Mouse (Mus musculus) thymus, postnatal 25 days (tissue): ENCODE data around the gene Fam72a.

Experiments used
- DNase-seq: peaks from one replicate; pipeline ENCODE4 v3.0.0; 2022

Gene Fam72a

DNA sequence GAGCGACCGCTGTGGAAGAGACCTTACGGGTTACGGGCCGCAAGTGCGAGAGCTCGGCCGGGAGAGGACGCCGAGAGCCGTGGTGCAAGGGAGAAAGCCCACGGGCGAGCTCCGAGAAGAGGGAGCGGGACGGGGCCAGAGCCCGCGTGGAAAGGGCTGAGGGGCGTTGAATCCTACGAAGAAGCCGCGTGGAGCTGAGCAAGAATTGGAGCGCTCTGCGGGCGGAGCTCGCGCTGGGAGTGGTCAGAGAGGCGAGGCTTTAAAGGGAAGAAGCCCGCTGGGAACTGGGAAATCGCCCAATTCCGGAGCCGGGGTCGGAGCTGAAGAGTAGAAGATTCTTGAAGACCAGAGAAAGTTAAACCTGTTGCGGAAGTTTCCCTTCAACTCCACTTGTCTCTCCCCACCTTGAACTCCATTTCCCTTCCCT is 391 bp downstream of the Fam72a start:
- no peak for DNase-seq

DNA sequence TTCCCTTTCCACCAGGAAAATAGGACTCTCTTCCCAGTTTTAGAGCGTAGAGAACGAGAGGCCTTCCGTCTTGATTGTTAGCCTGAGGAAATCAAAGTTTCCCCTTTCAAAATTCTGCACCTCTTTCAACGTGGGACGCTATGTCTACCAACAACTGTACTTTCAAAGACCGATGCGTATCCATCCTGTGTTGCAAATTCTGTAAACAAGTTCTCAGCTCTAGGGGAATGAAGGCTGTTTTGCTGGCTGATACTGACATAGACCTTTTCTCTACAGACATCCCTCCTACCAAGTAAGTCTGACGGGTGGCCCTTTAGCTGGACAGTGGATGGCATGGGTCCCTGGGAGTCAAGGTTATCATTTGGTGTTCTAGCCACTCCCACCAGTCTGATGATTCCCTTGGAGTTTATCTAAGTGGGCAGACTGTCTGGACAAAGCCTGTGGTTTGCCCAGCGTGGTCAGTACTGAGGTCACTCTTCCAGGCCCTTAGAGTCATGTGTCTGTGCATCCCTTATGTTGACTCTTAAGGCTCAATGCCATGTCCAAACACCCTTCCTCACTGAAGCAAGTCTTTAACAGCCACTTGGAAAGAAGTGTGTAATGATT is 961 bp downstream of the Fam72a start:
- no peak for DNase-seq

DNA sequence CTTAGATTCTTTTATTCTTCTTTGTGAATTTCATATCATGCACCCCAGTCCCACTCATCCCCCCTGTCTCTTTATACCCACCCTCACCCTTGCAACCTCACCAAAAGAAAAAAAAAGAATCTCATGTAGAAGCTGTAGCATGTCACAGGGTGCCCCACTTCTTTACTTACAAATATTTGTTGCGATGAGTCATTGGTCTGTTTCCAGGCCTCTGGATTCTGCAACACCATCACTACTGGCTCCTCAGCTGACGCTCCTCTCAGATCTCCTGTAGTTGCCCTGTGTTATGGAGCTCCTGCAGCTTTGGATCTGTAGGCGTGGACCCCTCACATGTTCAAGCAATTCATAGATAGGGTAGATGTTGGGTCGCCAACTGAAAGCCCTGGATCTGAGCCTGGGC is 12.1 kb downstream of the Fam72a start:
- DNase-seq = no peak

DNA sequence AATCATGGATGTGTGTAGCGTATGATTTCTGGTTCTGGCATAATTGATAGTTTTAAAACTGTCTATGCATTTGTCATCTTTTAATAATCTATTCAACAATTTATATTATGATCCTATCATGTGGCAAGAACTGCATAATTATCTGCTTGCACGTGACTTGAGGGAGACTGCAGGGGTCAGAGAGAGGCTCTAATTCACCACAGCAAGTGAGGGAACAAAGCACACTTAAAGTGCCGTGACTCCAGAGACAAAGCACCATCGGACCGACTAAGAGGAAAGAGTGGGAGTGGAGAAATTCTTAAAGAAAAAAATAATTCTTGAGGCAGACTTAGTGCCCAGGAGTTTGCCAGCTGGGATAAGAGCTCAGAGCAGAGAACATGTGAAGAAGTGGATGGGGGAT is 13.1 kb downstream of the Fam72a start:
- no peak for DNase-seq

DNA sequence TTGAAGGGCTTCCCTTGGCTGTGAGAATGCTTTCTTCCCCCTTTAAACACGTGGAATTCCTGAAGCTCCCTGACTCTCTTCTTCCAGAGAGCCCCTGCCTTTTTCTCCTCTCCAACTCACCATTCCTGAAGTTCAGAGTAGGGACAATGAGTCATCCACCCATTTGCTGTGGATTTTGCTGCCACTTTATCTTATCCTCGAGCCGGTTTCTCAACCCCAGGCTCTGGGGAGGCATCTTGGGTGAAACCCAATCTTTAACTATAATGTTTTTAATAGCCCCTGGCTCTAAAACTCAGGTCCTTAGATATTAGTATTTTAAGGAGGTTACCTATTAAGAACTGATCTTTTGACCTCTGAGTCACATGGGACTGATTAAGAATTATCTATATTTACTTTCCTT is 13.7 kb downstream of the Fam72a start:
- no peak for DNase-seq

DNA sequence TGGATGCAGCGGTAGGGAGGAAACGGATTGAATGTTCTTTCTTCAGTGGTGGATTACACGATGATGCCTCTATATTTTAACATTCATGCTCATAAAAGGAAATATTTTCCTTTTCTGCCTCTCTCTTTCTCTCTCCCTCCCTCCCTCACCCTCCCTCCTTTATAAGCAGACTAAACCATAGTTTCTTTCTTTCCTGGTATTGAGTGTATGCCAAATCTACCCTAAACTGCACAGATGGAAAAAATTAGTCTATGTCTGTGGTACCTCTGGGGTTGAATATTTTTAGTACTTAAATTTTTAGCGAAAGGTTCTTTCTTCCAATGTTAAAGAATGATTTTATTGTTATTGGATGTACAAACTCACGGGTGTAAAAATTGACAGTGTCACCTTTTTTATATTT is 14.2 kb downstream of the Fam72a start:
- no peak for DNase-seq

DNA sequence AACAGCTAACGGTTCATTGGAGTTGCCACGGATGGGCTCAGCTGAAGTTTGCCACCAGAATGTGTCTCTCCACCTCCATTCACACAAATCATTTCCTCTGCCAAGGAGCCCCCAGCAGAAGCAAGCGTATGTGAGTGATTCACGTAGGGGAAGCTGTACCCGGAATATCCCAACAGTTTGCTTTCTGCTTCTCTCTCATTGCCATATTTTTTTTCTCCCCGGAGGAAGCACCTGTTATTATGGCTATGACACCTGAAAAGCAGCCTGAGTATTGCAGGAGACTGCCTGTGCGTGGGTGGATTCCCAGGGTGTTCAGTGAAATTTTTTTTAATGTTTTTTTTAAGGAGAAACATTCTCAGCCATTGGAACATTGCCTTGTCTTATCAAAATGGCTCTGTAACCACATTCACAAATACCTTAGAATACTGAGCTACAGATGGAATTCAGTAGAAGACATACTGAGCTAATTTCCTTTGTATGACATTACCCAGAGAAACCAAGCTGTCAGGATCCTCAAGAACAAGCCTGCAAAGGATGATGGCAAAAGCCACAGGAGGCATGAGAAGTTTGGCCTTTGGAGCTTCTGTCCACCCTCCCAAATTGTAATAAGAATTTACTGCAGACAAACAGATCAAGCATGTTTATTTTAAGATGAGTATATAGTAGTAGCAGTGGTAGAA is 16.3 kb downstream of the Fam72a start:
- no peak for DNase-seq

DNA sequence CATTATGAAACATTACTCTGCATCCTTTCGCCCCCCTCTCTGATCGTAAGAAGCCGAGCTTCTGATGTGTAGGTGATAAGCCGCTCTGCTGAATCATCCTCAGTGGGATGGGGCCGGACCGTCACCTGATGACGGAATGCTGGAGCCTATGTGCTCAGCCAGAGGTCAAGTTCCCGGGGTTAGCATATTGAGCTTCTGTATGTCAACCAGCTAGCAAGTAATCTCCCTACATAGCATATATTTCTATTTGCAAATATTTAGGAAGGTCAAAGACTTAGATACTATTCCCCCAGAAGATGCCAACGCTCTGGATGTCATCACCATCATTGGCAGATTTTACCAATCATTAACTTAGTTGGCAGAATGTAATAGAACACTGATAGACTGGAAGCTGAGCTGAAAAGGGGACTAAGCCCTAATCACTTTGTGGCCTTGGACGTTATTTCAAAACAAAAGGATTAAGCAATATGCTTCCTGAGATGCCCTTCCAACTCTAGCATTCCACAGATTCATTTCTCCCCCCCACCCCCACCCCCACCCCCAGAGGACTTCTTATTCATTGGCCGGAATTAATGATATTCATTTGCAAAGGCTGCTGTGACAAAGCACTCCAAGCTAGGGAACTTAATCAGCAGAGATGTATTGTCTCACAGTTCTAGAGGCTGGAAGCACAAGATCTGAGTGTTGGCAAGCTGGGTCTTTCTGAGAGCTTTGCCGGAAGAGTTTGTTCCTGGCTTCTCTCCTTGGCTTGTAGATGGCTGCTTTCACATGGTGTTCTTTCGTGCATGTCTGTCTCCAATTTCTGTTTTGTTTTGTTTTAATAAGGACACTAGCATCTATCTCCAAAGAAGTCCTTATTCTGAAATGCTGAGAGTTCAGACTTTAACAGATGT is 19.3 kb downstream of the Fam72a start:
- no peak for DNase-seq

DNA sequence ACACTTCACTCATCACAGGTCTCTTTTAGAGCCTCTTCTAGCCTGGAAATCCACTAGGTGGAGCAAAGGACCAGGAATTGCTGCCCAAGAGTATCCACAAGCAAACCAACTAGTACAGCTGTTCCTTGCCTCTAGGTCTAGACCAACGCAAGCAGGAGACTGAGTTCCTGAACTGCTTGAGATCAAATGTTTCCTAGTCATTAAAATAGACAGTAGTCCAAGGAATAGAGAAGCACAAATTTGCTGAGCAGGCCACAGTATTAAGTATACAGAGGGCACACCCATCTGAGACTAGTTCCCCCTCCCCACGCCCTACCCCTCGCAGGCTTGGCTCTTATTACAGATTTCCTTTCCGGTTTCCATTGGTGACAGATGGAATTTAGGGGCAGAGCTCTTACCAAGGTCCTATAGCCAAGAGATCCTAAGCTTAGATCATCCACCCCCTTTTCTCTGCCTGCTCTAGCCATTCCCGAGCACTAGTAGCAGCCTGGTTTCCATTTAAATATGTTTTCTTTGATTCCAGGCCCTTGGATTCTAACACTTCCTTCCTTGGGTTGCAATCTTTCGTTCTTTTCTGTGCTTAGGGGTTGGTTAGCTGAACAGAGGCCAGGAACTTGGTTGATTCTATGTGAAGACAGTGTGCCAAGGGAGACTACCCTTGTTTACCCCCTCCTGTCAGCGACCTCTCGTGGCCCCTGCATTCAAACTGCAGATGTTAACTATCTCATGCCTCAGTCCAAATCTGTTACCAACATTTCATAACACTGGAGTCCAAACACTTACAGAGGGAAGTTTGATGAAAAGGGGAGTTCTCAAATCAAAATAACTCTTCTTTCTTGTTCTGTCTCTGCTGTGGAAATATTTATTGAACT is 21.0 kb downstream of the Fam72a start:
- peak; percentile 13 for DNase-seq

DNA sequence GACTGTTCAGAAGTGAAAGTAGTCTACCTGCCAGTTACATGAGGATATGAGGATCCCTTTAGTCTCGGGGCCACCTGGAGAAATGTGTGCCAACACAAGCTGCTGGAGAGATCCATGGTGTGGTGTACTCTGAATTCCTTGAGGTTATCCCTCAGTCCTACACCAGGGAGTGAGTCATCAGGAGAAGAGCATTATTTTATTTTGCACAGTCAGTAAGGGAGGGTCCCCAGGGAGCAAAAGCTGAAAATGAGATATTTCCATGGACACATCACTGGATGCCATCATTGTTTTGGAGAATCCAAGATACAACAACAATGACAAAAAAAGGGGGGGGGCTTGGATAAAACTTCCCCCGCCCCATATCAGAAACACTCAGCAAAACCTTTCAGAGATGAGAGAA is 24.3 kb downstream of the Fam72a start:
- no peak for DNase-seq

DNA sequence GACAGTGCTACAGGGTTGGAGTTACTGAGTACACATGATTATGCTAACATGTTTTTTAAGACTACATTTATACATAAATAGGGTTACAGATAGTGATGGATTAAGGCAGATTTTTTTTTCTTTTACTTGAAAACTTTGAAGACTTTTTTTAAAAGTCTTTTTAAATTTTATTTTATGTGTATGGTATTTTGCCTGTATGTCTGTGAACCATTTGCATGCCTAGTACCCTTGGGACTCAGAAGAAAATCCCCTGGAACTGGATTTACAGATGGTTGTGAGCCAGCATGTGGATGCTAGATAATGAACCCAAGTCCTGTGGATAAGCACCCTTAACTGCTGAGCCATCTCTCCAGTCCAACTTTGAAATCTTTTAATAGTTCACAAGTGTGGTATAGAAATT is 25.7 kb downstream of the Fam72a start:
- no peak for DNase-seq

DNA sequence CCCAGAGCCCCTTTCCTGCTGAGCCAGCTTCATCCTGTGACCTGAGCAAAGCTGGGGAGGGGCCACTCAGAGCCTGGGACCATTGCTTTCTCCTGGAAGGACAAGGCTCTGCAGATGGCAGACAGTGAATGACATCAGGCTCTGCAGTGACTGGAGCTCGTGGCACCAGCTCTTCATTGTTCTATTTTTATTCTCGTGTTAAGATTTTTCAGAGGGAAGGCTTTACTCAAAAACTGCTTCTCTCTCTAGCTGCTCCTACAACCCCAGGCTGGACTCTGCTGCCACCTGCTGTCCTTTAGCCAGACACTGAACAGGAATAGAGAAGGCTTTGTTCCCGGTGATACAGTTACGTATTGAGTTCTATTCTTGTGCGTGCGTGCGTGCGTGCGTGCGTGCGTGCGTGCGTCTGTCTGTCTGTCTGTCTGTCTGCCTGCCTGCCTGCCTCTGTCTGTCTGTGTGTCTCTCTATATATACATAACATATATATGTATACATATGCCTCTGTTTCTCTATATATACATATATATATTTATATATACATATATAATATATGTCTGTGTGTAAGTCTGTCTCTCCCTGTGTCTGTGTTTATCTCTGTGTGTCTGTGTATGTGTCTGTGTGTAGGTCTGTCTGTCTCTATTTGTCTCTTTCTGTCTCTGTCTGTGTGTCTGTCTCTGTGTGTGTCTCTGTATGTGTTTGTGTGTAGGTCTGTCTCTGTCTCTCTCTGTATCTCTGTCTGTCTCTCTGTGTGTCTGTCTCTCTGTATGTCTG is 27.5 kb downstream of the Fam72a start:
- DNase-seq = peak; percentile 81

DNA sequence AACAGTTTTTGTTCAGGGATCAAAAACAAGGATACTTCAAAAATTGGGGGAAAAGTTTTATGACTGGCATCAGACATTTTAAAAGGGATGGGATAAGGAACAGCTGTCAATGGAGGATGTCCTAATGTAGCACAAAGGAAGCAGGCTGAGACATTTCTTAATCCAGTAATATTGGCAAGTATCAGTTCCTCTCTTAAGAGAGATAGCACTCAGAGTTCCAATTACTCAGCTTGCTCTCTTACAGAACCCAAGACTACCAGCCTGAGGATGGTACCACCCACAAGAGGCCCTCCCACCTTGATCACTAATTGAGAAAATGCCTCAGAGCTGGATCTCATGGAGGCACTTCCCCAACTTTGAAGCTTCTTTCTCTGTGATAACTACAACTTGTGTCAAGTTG is 32.8 kb downstream of the Fam72a start:
- DNase-seq = no peak

DNA sequence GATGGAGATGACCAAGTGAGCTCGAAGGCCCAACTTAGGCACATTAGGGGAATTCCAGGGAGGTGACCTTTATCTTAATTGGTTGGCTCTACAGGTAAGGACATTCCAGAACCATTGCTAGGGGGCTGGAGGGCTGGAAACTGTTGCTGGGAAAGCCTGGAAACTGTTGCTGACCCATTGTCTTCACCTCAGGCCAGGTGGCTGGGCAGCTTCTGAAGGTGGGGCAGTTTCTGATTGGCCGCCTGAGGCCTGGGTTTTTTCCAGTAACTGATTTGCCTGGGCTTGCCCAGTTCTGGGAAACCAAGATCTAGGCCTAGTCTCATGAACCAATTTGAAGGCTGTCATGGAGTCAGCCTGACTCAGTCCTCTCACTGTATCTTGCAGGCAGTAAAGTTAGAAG is 34.4 kb downstream of the Fam72a start:
- DNase-seq = no peak

DNA sequence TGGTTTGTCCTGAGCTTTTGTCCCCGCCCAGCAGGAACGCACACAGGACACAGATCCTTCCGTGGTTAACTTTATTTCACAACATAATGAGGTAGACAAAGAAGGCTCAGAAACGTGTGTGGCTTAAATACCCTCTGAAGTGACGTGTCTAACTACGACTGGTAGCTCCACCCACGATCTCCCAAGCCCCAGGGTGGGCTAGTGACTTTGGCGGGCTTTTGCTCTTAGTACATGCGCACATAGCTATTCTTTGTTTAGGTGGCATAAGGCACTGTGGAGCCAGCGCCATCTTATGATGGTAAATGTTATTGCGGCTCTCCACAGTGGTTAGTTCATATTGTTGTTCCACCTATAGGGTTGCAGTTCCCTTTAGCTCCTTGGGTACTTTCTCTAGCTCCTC is 38.4 kb downstream of the Fam72a start:
- peak; percentile 73 for DNase-seq

DNA sequence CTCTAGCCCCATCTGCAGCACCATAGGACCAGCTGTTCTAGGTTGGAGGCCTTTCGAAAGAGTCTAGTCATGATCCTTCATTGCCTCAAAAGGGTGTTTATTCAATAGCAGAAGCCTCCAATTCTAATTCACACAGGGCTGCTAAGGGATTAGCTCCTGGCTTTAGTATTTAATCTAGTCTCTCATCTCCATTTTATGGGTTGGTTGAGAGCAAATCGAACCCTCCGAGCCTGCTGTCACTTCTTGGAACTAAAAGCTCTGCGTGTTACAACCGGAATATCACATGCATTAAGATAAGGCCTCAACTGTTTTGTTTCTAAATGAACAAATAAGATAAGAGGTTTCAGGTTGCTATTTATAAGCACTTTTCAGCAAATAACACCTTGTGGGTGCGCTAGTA is 42.0 kb downstream of the Fam72a start:
- DNase-seq = no peak

DNA sequence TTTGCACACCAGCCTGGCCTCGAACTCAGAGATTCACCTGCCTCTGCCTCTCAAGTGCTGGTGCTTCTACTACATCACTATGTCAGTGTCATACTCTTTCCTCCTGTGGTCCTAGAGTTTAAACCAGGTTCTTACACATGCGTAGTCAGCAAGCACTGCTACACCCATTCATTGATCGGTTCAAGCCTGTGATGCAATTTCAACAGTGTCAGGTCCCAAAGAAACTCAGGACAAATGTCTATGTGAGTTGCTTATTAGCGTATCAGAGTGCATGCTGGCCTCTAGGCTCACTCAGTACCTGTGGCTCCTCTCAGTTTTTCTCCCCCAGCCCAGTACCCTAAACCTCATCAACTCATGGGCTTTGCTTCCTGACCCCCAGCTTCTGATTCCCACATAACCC is 42.7 kb downstream of the Fam72a start:
- no peak for DNase-seq

DNA sequence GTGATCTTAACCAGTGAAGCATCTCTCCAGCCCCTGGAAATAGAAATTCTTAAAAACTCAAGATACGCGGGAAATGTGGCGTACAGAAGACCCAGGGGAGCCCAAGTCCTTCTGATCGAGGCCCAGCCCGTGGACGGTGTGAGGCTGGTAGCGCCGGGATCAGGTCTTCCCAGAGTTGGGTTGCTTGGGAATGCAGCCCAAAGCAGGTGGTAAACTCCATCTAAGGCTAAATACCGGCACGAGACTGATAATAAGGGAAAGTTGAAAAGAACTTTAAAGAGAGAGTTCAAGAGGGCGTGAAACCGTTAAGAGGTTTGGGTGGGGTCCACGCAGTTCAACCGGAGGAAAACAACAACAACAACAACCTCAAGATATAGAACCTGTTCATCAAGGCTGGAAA is 46.0 kb downstream of the Fam72a start:
- DNase-seq = no peak

DNA sequence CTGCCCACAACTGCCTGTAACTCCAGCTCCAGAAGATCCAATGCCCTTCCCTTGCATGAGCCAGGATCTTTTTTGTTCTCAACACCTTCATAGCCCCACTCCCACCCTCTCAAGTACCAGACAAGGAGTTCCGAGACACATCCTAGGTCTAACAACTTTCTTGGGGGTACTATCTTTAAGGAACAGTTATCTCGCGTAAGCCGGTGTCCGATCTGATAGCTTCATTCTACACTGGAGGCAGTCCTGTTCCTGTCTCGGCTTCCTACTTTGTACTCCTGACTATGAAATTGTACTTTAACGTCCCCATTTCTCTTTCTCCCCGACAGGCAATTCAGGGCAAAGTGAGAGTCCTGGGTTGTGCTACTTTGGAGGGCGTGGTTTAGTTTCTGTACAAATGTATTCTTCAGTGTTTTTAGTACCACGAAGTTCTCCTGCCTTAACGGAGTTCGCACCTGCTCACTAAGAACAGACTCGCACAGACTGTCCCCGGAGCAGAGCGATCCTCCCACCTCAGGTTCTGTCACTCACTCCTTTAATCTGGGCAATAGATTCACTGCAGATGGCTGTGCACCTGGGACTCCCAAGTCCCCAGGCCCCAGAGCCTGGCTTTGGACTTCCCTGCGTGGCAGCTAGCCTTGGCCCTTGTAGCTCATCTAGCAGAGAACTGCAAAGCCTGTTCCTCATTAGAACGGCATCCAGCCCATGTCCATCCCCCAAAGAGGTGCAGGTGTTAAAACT is 51.4 kb downstream of the Fam72a start:
- peak; percentile 6 for DNase-seq

DNA sequence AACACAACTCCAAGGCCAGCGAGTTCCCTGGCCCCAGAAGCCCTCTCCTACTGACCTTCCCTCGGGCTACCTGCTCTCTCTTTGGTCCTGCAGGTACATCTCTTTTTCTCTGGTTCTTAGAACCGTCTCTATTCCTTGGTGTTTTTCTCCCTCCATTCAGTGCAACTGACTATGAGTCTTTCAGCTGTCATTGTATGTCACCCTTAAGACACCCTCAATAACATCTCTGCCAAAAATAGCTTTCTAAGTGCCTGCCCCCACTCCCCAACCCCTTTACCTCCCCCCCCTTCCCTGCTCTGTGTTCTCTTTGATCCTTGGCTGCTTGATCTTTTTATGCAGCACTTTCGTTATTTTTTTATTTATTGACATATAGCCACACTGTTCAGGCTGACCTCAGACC is 52.7 kb downstream of the Fam72a start:
- no peak for DNase-seq

DNA sequence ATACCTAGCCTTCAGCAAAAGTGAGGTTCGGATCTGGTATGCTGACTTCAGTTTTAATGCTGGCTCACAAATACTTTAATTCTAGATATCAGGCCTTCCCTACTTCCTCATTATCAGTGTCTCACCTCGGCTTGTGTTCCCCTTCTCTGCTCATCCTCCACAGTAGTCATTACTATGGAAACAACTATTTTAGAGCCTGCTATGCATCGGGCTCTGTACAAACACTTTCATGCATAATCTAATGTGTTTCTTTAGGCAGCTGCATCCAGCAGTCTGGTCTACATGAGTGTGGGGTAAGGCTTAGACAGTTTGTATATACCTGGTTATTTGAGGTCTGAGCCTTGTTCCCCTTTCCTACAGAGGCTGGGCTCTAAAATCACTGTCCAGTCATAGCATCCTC is 55.9 kb downstream of the Fam72a start:
- no peak for DNase-seq

DNA sequence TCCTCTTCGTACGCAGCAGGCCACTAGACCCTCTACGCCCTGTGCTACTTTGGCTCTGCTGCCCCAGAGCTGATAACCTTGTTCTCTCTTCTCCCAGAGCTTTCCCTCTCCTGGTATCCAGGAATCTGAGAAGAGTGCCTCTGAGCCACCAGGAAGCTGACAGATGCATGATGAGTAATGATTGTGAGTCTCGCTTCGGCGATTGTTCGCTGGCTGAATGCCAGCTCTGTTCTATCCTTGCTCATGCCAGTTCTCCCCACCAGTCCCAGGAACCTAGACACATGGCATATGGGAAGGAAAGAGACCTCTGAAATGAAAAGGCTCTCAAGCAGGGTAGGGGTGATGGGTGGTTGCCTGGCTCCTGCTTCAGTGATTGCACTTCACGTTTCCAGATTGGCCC is 59.1 kb downstream of the Fam72a start:
- no peak for DNase-seq
